Mouse (Mus musculus) lung, adult 18-20 months (tissue): ENCODE measurements at regions not wholly inside any gene's neighbourhood (a gene's known extent, or its start where the extent isn't known, plus 50 kb on each side); places are given as distances from the start of the nearest gene placed in this dataset.
A peak's percentile ranks its signal among the peaks of the same experiment; 100 is the strongest.
"Not testable (repeated sequence)": the region's sequence is repeated elsewhere in the genome, so short reads cannot be mapped to it uniquely, and the experiment has no call there.

Experiments
- DNase-seq, 2 experiments: peaks; one replicate each; pipeline ENCODE4 v3.0.0; 2022; ENCODE audit warnings: mixed read lengths in 2 of 2

DNA sequence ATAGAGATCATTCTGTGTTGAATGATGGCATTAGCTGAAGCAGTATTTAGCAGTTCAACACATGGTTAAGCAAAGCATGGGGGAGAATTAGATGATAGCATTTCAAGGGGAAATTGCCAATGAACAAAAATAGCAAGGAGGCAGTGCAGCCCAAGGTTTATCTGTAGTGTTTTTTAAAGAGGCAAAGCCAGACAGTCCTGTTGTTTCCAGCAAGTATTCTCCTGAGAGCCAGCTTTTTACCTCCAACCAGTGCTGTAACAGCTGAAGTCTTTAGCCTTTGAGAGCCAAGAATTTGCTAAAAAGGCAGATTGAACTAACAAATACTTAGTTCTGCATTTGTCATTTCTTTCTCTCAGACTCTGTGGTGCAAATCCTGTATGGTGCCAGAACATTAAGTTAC, 305.1 kb upstream of the Arx start:
- no peak for DNase-seq

GRCm38 (mm10) chrX:93002236-93002976, 283.8 kb upstream of the Arx start:
- no peak for DNase-seq

- no peak for DNase-seq
Measured at GRCm38 (mm10) chrX:93006681-93007080, 279.6 kb upstream of the Arx start.

GRCm38 (mm10) chrX:93011578-93011977, 274.7 kb upstream of the Arx start:
- DNase-seq, result no peak

- no peak for DNase-seq
Measured at GRCm38 (mm10) chrX:93016391-93016790, 269.9 kb upstream of the Arx start.

DNA sequence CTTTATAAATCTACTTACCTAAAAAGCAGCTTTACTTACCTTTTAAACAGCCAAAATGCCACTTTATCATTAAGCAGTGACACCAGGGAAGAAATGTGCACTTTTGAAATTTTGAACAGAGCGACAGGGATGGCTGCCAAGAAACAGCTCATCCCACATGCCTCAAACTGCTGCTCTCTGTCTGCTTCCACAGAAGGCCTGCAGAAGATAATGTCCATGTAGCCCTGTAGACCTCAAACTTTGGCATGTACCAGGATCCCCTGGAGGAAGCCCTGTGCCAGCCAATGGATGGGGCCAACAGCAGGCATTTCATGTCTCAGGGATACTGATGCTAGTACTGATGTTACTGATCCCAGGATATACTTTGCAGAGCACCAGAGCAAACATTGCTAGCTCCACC, 245.1 kb upstream of the Arx start:
- DNase-seq, result no peak

- DNase-seq, result no peak
Measured at GRCm38 (mm10) chrX:93042736-93043135, 243.5 kb upstream of the Arx start.

GRCm38 (mm10) chrX:93048967-93049754, 237.1 kb upstream of the Arx start:
- no peak for DNase-seq

DNA sequence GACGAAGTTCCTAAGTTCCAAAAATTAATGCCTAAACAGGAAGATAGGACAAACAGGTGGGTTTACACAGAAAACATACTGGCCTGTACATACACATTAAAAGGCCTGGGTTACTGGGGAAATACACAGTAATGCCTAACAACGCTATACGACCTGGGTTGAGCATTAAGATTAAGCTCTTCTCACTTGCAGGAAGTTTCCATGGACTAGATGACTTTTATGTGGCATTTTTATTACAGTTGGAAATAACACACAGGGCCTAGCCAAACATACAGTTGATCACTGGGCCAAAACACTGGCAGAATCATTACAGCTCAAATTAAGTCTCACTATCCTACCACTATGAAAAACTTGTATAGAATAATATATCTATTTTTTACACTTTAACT, 236.5 kb upstream of the Arx start:
- no peak for DNase-seq

- DNase-seq, result no peak
Measured at GRCm38 (mm10) chrX:93059533-93059932, 226.7 kb upstream of the Arx start.

GRCm38 (mm10) chrX:93068884-93069283, 217.4 kb upstream of the Arx start:
- DNase-seq, result no peak

DNA sequence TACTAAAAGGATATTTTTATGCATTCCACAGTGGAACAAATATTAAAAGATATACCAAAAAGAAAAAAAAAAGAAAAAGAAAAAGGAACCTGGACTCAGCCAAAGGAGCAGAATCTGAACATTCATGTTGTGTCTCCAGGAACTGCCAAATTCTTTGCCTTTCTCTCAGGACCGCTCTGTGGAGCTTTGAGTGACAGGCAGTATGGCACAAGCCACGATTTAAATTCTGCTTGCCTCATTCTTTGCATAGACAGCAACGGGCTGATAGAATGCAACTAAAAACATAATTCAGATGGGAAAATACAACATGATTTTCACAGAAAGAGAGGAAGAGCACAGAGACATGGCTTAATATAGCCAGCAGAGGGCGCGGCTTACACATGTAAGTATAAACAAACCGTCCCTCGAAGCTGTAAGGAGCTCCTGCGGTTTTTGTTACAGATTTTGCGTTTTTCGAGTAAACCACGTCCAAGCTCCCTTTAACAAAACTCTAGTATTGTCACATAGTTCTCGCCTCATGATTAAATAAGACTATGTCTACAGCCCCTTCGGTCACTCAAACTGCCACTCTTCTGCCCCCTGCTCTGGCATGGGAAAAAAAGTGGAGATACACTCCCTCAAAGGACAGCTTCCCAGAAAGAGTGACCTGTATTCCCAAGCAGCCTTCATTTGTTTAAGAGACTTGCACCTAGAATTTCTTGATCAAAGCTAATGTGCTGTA, 216.5 kb upstream of the Arx start:
- DNase-seq, result peak; percentile 4 to 24

DNA sequence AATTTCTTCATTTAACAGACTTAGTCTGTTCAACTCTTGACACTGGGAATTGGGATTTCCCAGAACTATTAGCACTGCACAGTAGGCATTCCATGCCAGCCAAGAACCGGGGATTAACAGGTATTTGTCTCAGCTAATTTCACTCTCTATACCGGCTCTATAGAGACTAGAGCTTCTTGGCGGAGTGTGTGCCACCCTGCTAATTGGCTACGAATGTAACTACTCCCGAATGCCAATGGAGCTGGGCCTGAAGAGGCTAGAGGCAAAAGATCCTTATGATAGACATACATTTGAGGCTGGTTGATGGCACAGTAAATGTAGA, 216.0 kb upstream of the Arx start:
- DNase-seq, result no peak

DNA sequence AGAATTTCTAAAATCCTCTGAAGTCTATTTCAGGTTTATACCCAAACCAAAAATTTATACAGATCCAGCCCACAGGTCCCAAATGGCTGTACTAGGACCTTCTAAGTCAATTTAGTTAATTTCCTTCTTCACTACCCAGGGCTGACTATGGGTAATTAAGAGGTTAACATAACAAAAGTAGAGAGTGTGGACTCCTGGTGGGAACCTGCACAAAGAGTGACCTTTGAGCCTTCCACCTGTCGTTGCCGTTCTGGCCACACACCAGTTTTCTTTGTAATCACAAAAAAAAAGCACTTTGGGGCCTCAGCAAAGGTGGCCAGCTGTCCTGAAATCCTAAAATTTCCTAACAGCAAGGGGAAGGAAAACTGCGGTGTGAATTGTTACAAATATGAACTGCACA, 197.3 kb upstream of the Arx start:
- DNase-seq, result no peak

GRCm38 (mm10) chrX:93097551-93097950, 188.7 kb upstream of the Arx start:
- DNase-seq, result no peak

DNA sequence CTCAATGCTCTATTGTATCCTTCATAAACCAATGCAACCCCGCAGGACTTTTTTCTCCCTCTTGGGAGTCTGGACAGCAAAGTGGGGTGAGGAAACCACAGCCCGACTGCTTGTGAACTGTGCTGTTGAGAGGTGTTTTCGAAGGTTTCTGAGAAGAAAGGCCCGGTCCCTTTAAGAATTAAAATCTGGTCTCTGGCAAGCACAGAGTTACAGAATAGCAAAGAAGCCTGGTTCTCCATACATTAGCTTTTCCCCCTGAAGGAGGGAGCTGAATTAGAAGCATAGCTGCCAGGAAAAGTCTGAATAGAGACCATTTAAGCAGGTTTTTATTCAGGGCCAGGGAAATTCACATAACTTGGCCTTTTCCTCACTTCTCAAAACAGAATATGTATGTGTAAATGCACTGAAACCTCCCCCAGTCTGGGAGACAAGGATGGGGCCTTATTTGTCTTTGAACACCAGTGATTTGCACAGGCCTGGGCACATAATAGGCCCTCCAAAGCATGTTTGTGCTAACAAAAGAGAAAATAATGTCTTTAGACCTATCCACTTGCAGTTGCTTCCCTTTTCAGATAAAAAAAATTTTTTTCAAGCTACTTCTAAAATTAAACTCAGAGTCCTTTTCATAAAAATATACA, 178.2 kb upstream of the Arx start:
- DNase-seq, result no peak

- not testable (repeated sequence) for DNase-seq
Measured at GRCm38 (mm10) chrX:93154367-93154766, 131.9 kb upstream of the Arx start.

GRCm38 (mm10) chrX:93159105-93159504, 127.1 kb upstream of the Arx start:
- DNase-seq, result no peak

- no peak for DNase-seq
Measured at GRCm38 (mm10) chrX:93160956-93161355, 125.3 kb upstream of the Arx start.
